Comparison of ENCODE assay signal across 9 mouse cellular contexts in the genomic region with DNA sequence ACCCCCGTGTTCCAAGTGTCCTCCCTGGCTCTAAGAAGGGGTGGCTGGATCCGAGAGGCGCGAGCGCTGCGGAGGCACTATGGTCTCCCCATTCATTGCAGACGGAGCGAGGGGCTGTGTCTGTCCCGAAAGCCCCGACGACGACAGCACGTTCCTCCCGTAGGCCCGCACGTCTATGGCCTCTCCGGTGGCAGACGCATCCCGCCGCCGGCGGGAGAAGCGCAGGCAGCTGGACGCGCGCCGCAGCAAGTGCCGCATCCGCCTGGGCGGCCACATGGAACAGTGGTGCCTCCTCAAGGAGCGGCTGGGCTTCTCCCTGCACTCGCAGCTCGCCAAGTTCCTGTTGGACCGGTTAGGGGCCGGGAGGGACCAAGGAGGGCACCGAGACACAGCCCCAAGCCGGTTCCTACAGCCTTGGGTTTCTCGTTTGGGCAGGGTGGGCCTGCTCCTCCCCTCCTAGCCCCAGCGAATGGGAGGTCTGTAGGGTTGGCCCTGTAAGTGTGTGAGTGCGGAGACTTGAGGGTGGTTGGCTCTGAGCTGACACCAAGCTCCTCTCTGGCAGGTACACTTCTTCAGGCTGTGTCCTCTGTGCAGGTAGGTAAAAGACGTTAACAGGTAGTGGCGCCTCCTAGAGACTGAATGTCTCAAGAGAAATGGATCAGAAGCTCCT. TPM values are rescaled to one million over a fixed set of nuclear protein-coding genes. Genes with fewer than 3 reads are reported as not detected.
DNase-seq lines count a peak whose midpoint lies in the region; ATAC-seq and TF ChIP-seq lines count a peak whose summit lies in the region.
"Had no signal": no experiment of that assay in that cellular context is flagged by ENCODE, and none has a peak within 500 bp of the region (broad histone marks: within the 10 kb centered on the region; RNA-seq: fewer than 3 reads in every experiment).

No protein-coding gene starts in this region.

- intact Hi-C loops in heart, postnatal 36 days (cut with DNase I): no loop called here

- in situ Hi-C loops in ES-E14 (cut with MboI; ENCODE audit: low sequenced_read_pairs in 2 of 2, unreplicated experiment in 2 of 2): no loop called here

- H3K27ac ChIP-seq in ES-E14 (ENCODE audit: insufficient read depth, low read depth, low read length, poor library complexity, severe bottlenecking): no peak overlapping the region
- H3K27ac ChIP-seq in forebrain, embryonic 13.5 days: peak overlapping the region; percentile 28; the same call in 1 of the 2 replicates

- peak overlapping the region; percentile 90 for H3K4me2 ChIP-seq in forebrain, embryonic 13.5 days

- peaks cover 2 to 3% of the 10 kb centered on the region in 2 experiments; a peak in 1 of 4 replicates for H3K4me1 ChIP-seq in ES-E14 (ENCODE audit: control insufficient read depth in 2 of 2, insufficient read depth in 2 of 2, low read length in 2 of 2, poor library complexity in 1 of 2)
- peaks cover 27% of the 10 kb centered on the region for H3K4me1 ChIP-seq in forebrain, embryonic 13.5 days

- no peaks in the 10 kb centered on the region for H3K27me3 ChIP-seq in forebrain, embryonic 13.5 days

- WGBS in forebrain, embryonic 13.5 days: under 1% methylated on average over 42 of the region's 42 CpGs

- ATAC-seq in forebrain, embryonic 13.5 days: peak; percentile 44

- peak; percentile 50 for DNase-seq in ES-E14 (ENCODE audit: low read depth, low spot score)
- DNase-seq in c-Kit-positive CD71-positive TER-119-positive erythroid progenitor cells, embryonic 14.5 days (ENCODE audit: low spot score): peak; percentile 65
- DNase-seq in heart, postnatal 36 days: peak; percentile 57 to 61
- peak; percentile 51 to 68 for DNase-seq in layer of hippocampus, postnatal 10 days (ENCODE audit: low spot score in 2 of 2)
- DNase-seq in lung, postnatal 36 days: peak; percentile 79
- DNase-seq in retina, postnatal 1 day: peak; percentile 70
- DNase-seq in urinary bladder, postnatal 14 days (ENCODE audit: low spot score): peak; percentile 87

- peaks cover 18% of the 10 kb centered on the region; the same call in 1 of the 2 replicates for H3K36me3 ChIP-seq in ES-E14 (ENCODE audit: control insufficient read depth, insufficient read depth, low read length, poor library complexity, severe bottlenecking)
- H3K36me3 ChIP-seq in forebrain, embryonic 13.5 days (ENCODE audit: poor library complexity, severe bottlenecking): peaks cover 17% of the 10 kb centered on the region

- H3K4me3 ChIP-seq in ES-E14 (ENCODE audit: insufficient read depth in 1 of 2, low read depth in 1 of 2, low read length in 2 of 2, poor library complexity in 1 of 2, severe bottlenecking in 1 of 2): peak overlapping the region; percentile 69 to 77
- peak overlapping the region; percentile 54 for H3K4me3 ChIP-seq in forebrain, embryonic 13.5 days

- peak overlapping the region; percentile 80 for H3K9ac ChIP-seq in ES-E14 (ENCODE audit: insufficient read depth, low read depth, low read length, poor library complexity, severe bottlenecking)
- peak overlapping the region; percentile 76 for H3K9ac ChIP-seq in forebrain, embryonic 13.5 days

- no peaks in the 10 kb centered on the region for H3K9me3 ChIP-seq in ES-E14 (ENCODE audit: control insufficient read depth, insufficient read depth, low read depth, low read length)
- no peaks in the 10 kb centered on the region for H3K9me3 ChIP-seq in forebrain, embryonic 13.5 days (replicated peaks)

TF ChIP-seq in ES-E14, 5 proteins besides CTCF, POLR2A, EP300 and RAD21:
- peak; percentile 51; the same call in 1 of the 2 replicates for TF ChIP-seq HCFC1 (IDR thresholded peaks at IDR 0.05; ENCODE audit: borderline replicate concordance, insufficient read depth, low read length)
- TF ChIP-seq ZC3H11A (IDR thresholded peaks at IDR 0.05; ENCODE audit: borderline replicate concordance, low read depth, low read length): no peak

RNA-seq across cellular contexts. Expression of a gene that starts 0.7 kb away (rescaled TPM):
- 28.0 and 43.2 TPM in 2 replicates for total RNA-seq in ES-E14 (2012; rRNA removed)
- polyA plus RNA-seq in forebrain, embryonic 13.5 days (2015; fragmentation: Nextera tagmentation; extraction: Ambion mirVana): 28.9 and 31.4 TPM in 2 replicates
- total RNA-seq in heart, postnatal 36 days (2021): 1 to 10 TPM; 3.1 to 4.0 TPM
- 10 to 100 TPM; 17.7 to 23.5 TPM for total RNA-seq in layer of hippocampus, postnatal 10 days (2021)

RNA-seq across cellular contexts. Expression of a gene that starts 22.6 kb away (rescaled TPM):
- total RNA-seq in ES-E14 (2012; rRNA removed): 9.5 and 11.7 TPM in 2 replicates
- 38.1 and 40.5 TPM in 2 replicates for polyA plus RNA-seq in forebrain, embryonic 13.5 days (2015; fragmentation: Nextera tagmentation; extraction: Ambion mirVana)
- total RNA-seq in heart, postnatal 36 days (2021): 10 to 100 TPM; 36.4 to 40.8 TPM
- 10 to 100 TPM; 43.0 to 51.1 TPM for total RNA-seq in layer of hippocampus, postnatal 10 days (2021)

RNA-seq across cellular contexts. Expression of a gene that starts 23.0 kb away (rescaled TPM):
- total RNA-seq in ES-E14 (2012; rRNA removed): 26.9 and 28.9 TPM in 2 replicates
- 43.9 and 48.0 TPM in 2 replicates for polyA plus RNA-seq in forebrain, embryonic 13.5 days (2015; fragmentation: Nextera tagmentation; extraction: Ambion mirVana)
- total RNA-seq in heart, postnatal 36 days (2021): 10 to 100 TPM; 34.5 to 35.5 TPM
- 10 to 100 TPM; 59.5 to 64.3 TPM for total RNA-seq in layer of hippocampus, postnatal 10 days (2021)

RNA-seq across cellular contexts. Expression of a gene that starts 32.9 kb away (rescaled TPM):
- 0.09 TPM in 1 of 2 replicates, not detected in the other for total RNA-seq in ES-E14 (2012; rRNA removed)
- polyA plus RNA-seq in forebrain, embryonic 13.5 days (2015; fragmentation: Nextera tagmentation; extraction: Ambion mirVana): not detected in 2 replicates
- not detected for total RNA-seq in heart, postnatal 36 days (2021)
- total RNA-seq in layer of hippocampus, postnatal 10 days (2021): not detected
- total RNA-seq: left cerebral cortex, adult 8-10 months had no signal
